9 mouse cellular contexts compared by ENCODE assay signal in the genomic region with DNA sequence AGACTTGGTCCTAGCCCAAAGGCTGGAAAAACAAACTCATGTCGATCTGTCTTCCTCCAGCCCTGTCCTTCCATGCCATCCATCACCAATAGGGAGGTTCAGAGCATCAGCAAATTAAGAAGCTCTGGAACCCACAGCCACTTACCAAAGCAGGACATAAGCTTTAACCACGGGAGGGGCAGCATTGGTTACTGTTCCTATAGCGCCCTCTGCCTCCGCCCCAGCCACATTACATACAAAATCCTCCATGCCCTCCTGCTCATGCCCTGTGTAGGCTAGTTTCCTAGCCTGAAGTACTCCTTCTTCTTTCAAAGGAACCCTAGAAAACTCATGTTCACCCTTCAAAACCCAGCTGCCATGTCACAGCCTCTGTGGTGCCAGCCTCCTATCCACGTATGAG.
DNase-seq lines count a peak whose midpoint lies in the region; ATAC-seq and TF ChIP-seq lines count a peak whose summit lies in the region.
"Had no signal": no experiment of that assay in that cellular context is flagged by ENCODE, and none has a peak within 500 bp of the region (broad histone marks: within the 10 kb centered on the region; RNA-seq: fewer than 3 reads in every experiment).

No protein-coding gene starts in this region.

- no peak overlapping the region for H3K4me3 ChIP-seq in kidney, postnatal 0 days (replicated peaks; ENCODE audit: low read depth, low read length)
- H3K4me3 ChIP-seq in liver, adult 2 months (ENCODE audit: insufficient read depth, low read depth, low read length): no peak overlapping the region
- H3K4me3 ChIP-seq: heart, embryonic 13.5 days had no signal

- H3K4me1 ChIP-seq in kidney, postnatal 0 days (replicated peaks; ENCODE audit: insufficient read depth, low read length): no peaks in the 10 kb centered on the region
- no peaks in the 10 kb centered on the region for H3K4me1 ChIP-seq in liver, adult 2 months (ENCODE audit: control insufficient read depth, insufficient read depth, low read length)
- H3K4me1 ChIP-seq: heart, embryonic 13.5 days had no signal

- no peaks in the 10 kb centered on the region for H3K9me3 ChIP-seq in kidney, postnatal 0 days (replicated peaks; ENCODE audit: low read length)
- H3K9me3 ChIP-seq: heart, embryonic 13.5 days had no signal

- DNase-seq in 3134 (ENCODE audit: extremely low read depth, insufficient read length, low spot score): peak; percentile 17
- peak; percentile 49 for DNase-seq in c-Kit-positive CD71-positive TER-119-positive erythroid progenitor cells, embryonic 14.5 days (ENCODE audit: low spot score)
- peak; percentile 22 to 61 for DNase-seq in frontal cortex, postnatal 14 days (ENCODE audit: low spot score in 2 of 2)
- peak; percentile 75 for DNase-seq in kidney, postnatal 0 days (ENCODE audit: low spot score)
- DNase-seq in liver, adult 2 months (ENCODE audit: extremely low read depth, low read depth, low spot score): peak; percentile 7
- peak; percentile 57 for DNase-seq in ovary, postnatal 36 days (ENCODE audit: low spot score)
- DNase-seq in urinary bladder, postnatal 14 days (ENCODE audit: low spot score): peak; percentile 50

- no peak for TF ChIP-seq POLR2A in liver, adult 2 months (IDR thresholded peaks at IDR 0.05; ENCODE audit: extremely low read depth, insufficient read depth, low read length)

- 25% methylated on average over 5 of the region's 5 CpGs for WGBS in kidney, postnatal 0 days
- WGBS in liver, adult 2 months: 19% methylated on average over 5 of the region's 5 CpGs

- H3K4me2 ChIP-seq in kidney, postnatal 0 days (ENCODE audit: low read length): no peak overlapping the region
- H3K4me2 ChIP-seq: heart, embryonic 13.5 days had no signal

- H3K36me3 ChIP-seq in kidney, postnatal 0 days (ENCODE audit: insufficient read depth, low read length): no peaks in the 10 kb centered on the region
- no peaks in the 10 kb centered on the region for H3K36me3 ChIP-seq in liver, adult 2 months (ENCODE audit: control insufficient read depth, insufficient read depth, low read length)
- H3K36me3 ChIP-seq: heart, embryonic 13.5 days had no signal

- peak; percentile 73 for ATAC-seq in CD4-positive, CD25-positive, alpha-beta regulatory T cell, adult 4 months
- no peak for ATAC-seq in kidney, postnatal 0 days (replicated peaks; ENCODE audit: low FRiP score, low read depth)

- H3K9ac ChIP-seq in kidney, postnatal 0 days (ENCODE audit: low read depth, low read length): no peak overlapping the region
- H3K9ac ChIP-seq in liver, adult 2 months (ENCODE audit: low read depth, low read length): no peak overlapping the region
- H3K9ac ChIP-seq: heart, embryonic 13.5 days had no signal

- no peak overlapping the region for H3K27ac ChIP-seq in kidney, postnatal 0 days
- no peak overlapping the region for H3K27ac ChIP-seq in liver, adult 2 months (replicated peaks; ENCODE audit: insufficient read depth, low read depth, low read length)
- H3K27ac ChIP-seq: heart, embryonic 13.5 days had no signal

- H3K79me2 ChIP-seq in liver, adult 2 months (ENCODE audit: control insufficient read depth, insufficient read depth, low read length): no peaks in the 10 kb centered on the region

- peak; percentile 78 for TF ChIP-seq CTCF in kidney, postnatal 0 days (IDR thresholded peaks at IDR 0.05; ENCODE audit: low read depth)
- peak; percentile 85 for TF ChIP-seq CTCF in liver, adult 2 months (IDR thresholded peaks at IDR 0.05; ENCODE audit: low read depth, low read length)

- no peaks in the 10 kb centered on the region for H3K27me3 ChIP-seq in kidney, postnatal 0 days (ENCODE audit: insufficient read depth, low read length)
- no peaks in the 10 kb centered on the region for H3K27me3 ChIP-seq in liver, adult 2 months (ENCODE audit: control insufficient read depth, insufficient read depth, low read length)

Comparison
In these comparisons a context has a peak if more than half of its experiments do, and no peak if none do; other contexts are left out.
1. DNase-seq: peak in every context shown above with its lines; median percentile 75 in kidney, postnatal 0 days; 57 in ovary, postnatal 36 days; 50 in urinary bladder, postnatal 14 days; 49 in c-Kit-positive CD71-positive TER-119-positive erythroid progenitor cells, embryonic 14.5 days; 42 in frontal cortex, postnatal 14 days; 17 in 3134; 7 in liver, adult 2 months.